Mouse (Mus musculus) megakaryocyte, embryonic 14.5 days (primary cell): ENCODE data around the gene Lonp2.

ENCODE experiments used
- FLI1 ChIP-seq: IDR thresholded peaks from 2 replicates; pipeline ENCODE4 v1.6.1; 2012; ENCODE audit warnings: low read length, inconsistent platforms, mixed read lengths
- GATA1 ChIP-seq: IDR thresholded peaks from 3 replicates; pipeline ENCODE4 v1.6.1; 2012; ENCODE audit warnings: mixed read lengths, low read length, inconsistent platforms, borderline replicate concordance

DNA sequence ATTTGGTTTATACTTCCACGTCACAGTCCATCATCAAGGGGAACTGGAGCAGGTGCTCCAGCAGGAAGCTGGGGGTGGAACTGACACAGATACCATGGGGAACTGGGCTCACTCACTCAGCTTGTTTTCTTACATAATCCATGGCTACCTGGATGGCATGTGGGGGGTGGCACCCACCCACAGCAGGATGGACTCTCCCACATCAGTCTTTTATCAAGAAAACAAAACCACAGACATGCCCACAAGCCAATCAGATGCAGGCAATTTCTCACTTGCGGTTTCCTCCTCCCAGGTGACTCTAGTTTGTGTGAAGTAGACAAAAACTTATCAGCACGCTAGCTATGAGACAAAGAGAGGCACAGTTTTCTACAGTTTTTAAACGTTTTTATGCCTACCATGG, 84.0 kb downstream of the Lonp2 start:
- TF ChIP-seq GATA1 (no peak), FLI1 (no peak)
